Mouse (Mus musculus): ENCODE data around the gene Ddah1. TPM values are rescaled to one million over a fixed set of nuclear protein-coding genes. Genes with fewer than 3 reads are reported as not detected.
"Not testable (repeated sequence)": the region's sequence is repeated elsewhere in the genome, so short reads cannot be mapped to it uniquely, and the experiment has no call there.

Ddah1 gene
- polyA plus RNA-seq, 1 experiment from 2014 or later = 45.1 TPM

GRCm38 (mm10) chr3:145864713-145865233, 106.3 kb downstream of the Ddah1 start:
- no peak for DNase-seq
- TF ChIP-seq EP300 (IDR thresholded peaks at IDR 0.05; ENCODE audit: low read depth) = no peak
- no peak for TF ChIP-seq CTCF (IDR thresholded peaks at IDR 0.05; ENCODE audit: low read depth)
- WGBS (ENCODE audit: insufficient replicate concordance) = 62% methylated on average over 4 of the region's 10 CpGs
- H3K4me3 ChIP-seq (ENCODE audit: low read depth, low read length) = no peak overlapping the region
- H3K36me3 ChIP-seq (replicated peaks; ENCODE audit: insufficient read depth, low read length) = no peaks in the 10 kb centered on the region
- H3K27ac ChIP-seq (ENCODE audit: low read depth) = no peak overlapping the region
- no peak for ATAC-seq
- no peaks in the 10 kb centered on the region for H3K27me3 ChIP-seq (ENCODE audit: insufficient read depth, low read length)
- H3K9me3 ChIP-seq (ENCODE audit: low read length) = no peaks in the 10 kb centered on the region
- no peak overlapping the region for H3K4me2 ChIP-seq (ENCODE audit: low read depth, low read length)
- no peaks in the 10 kb centered on the region for H3K4me1 ChIP-seq (ENCODE audit: insufficient read depth)
- H3K9ac ChIP-seq (replicated peaks) = no peak overlapping the region

- WGBS (ENCODE audit: insufficient replicate concordance) = 87% methylated on average over 9 of the region's 9 CpGs
- no peaks in the 10 kb centered on the region for H3K27me3 ChIP-seq (ENCODE audit: insufficient read depth, low read length)
- no peak overlapping the region for H3K4me3 ChIP-seq (ENCODE audit: low read depth, low read length)
- no peak for DNase-seq
- H3K9me3 ChIP-seq (ENCODE audit: low read length) = no peaks in the 10 kb centered on the region
- no peak for ATAC-seq
- no peaks in the 10 kb centered on the region for H3K36me3 ChIP-seq (replicated peaks; ENCODE audit: insufficient read depth, low read length)
- H3K9ac ChIP-seq (replicated peaks) = no peak overlapping the region
- no peak overlapping the region for H3K27ac ChIP-seq (ENCODE audit: low read depth)
- H3K4me2 ChIP-seq (ENCODE audit: low read depth, low read length) = no peak overlapping the region
- H3K4me1 ChIP-seq (ENCODE audit: insufficient read depth) = no peaks in the 10 kb centered on the region
- TF ChIP-seq EP300 (IDR thresholded peaks at IDR 0.05; ENCODE audit: low read depth) (no peak), CTCF (IDR thresholded peaks at IDR 0.05; ENCODE audit: low read depth) (no peak)
These were observed 114.2 kb downstream of the Ddah1 start for GRCm38 (mm10) chr3:145872680-145873079.

GRCm38 (mm10) chr3:145873271-145873670, 114.8 kb downstream of the Ddah1 start:
- no peak for DNase-seq
- TF ChIP-seq EP300 (IDR thresholded peaks at IDR 0.05; ENCODE audit: low read depth) = no peak
- no peak for TF ChIP-seq CTCF (IDR thresholded peaks at IDR 0.05; ENCODE audit: low read depth)
- Histone ChIP-seq H3K27me3 (ENCODE audit: insufficient read depth, low read length) (no peaks in the 10 kb centered on the region), H3K36me3 (replicated peaks; ENCODE audit: insufficient read depth, low read length) (no peaks in the 10 kb centered on the region), H3K9ac (replicated peaks) (no peak overlapping the region), H3K4me1 (ENCODE audit: insufficient read depth) (no peaks in the 10 kb centered on the region), H3K4me3 (ENCODE audit: low read depth, low read length) (no peak overlapping the region), H3K27ac (ENCODE audit: low read depth) (no peak overlapping the region), H3K4me2 (ENCODE audit: low read depth, low read length) (no peak overlapping the region), H3K9me3 (ENCODE audit: low read length) (no peaks in the 10 kb centered on the region)
- 91% methylated on average over 1 of the region's 1 CpGs for WGBS (ENCODE audit: insufficient replicate concordance)
- ATAC-seq = no peak

- 70% methylated on average over 4 of the region's 4 CpGs for WGBS (ENCODE audit: insufficient replicate concordance)
- Histone ChIP-seq H3K27ac (ENCODE audit: low read depth) (no peak overlapping the region), H3K9ac (replicated peaks) (no peak overlapping the region), H3K36me3 (replicated peaks; ENCODE audit: insufficient read depth, low read length) (no peaks in the 10 kb centered on the region), H3K4me2 (ENCODE audit: low read depth, low read length) (no peak overlapping the region), H3K9me3 (ENCODE audit: low read length) (no peaks in the 10 kb centered on the region), H3K4me1 (ENCODE audit: insufficient read depth) (no peaks in the 10 kb centered on the region), H3K27me3 (ENCODE audit: insufficient read depth, low read length) (no peaks in the 10 kb centered on the region), H3K4me3 (ENCODE audit: low read depth, low read length) (no peak overlapping the region)
- TF ChIP-seq EP300 (IDR thresholded peaks at IDR 0.05; ENCODE audit: low read depth) (no peak), CTCF (IDR thresholded peaks at IDR 0.05; ENCODE audit: low read depth) (no peak)
- ATAC-seq (no peak), DNase-seq (no peak)
These were observed 115.7 kb downstream of the Ddah1 start for GRCm38 (mm10) chr3:145874126-145874525.

- no peak for ATAC-seq
- H3K9ac ChIP-seq (replicated peaks) = no peak overlapping the region
- DNase-seq = no peak
- H3K36me3 ChIP-seq (replicated peaks; ENCODE audit: insufficient read depth, low read length) = no peaks in the 10 kb centered on the region
- H3K4me3 ChIP-seq (ENCODE audit: low read depth, low read length) = no peak overlapping the region
- TF ChIP-seq CTCF (IDR thresholded peaks at IDR 0.05; ENCODE audit: low read depth) (no peak), EP300 (IDR thresholded peaks at IDR 0.05; ENCODE audit: low read depth) (no peak)
- no peaks in the 10 kb centered on the region for H3K9me3 ChIP-seq (ENCODE audit: low read length)
- H3K27ac ChIP-seq (ENCODE audit: low read depth) = no peak overlapping the region
- no peak overlapping the region for H3K4me2 ChIP-seq (ENCODE audit: low read depth, low read length)
- 63% methylated on average over 11 of the region's 11 CpGs for WGBS (ENCODE audit: insufficient replicate concordance)
- no peaks in the 10 kb centered on the region for H3K27me3 ChIP-seq (ENCODE audit: insufficient read depth, low read length)
- no peaks in the 10 kb centered on the region for H3K4me1 ChIP-seq (ENCODE audit: insufficient read depth)
These were observed 117.6 kb downstream of the Ddah1 start for GRCm38 (mm10) chr3:145876120-145876519.

- not testable (repeated sequence) for H3K4me1 ChIP-seq (ENCODE audit: insufficient read depth); H3K9ac ChIP-seq (replicated peaks); H3K4me3 ChIP-seq (ENCODE audit: low read depth, low read length); H3K9me3 ChIP-seq (ENCODE audit: low read length); H3K36me3 ChIP-seq (replicated peaks; ENCODE audit: insufficient read depth, low read length); DNase-seq; H3K27ac ChIP-seq (ENCODE audit: low read depth); H3K27me3 ChIP-seq (ENCODE audit: insufficient read depth, low read length); H3K4me2 ChIP-seq (ENCODE audit: low read depth, low read length); ATAC-seq
- WGBS (ENCODE audit: insufficient replicate concordance) = 86% methylated on average over 12 of the region's 14 CpGs
These were observed 120.4 kb downstream of the Ddah1 start for GRCm38 (mm10) chr3:145878867-145879266.

- Histone ChIP-seq H3K9ac (replicated peaks) (no peak overlapping the region), H3K4me2 (ENCODE audit: low read depth, low read length) (no peak overlapping the region), H3K27ac (ENCODE audit: low read depth) (no peak overlapping the region), H3K4me1 (ENCODE audit: insufficient read depth) (no peaks in the 10 kb centered on the region), H3K4me3 (ENCODE audit: low read depth, low read length) (no peak overlapping the region), H3K36me3 (replicated peaks; ENCODE audit: insufficient read depth, low read length) (no peaks in the 10 kb centered on the region), H3K9me3 (ENCODE audit: low read length) (no peaks in the 10 kb centered on the region), H3K27me3 (ENCODE audit: insufficient read depth, low read length) (no peaks in the 10 kb centered on the region)
- DNase-seq (no peak), ATAC-seq (no peak)
- 71% methylated on average over 1 of the region's 1 CpGs for WGBS (ENCODE audit: insufficient replicate concordance)
- TF ChIP-seq EP300 (IDR thresholded peaks at IDR 0.05; ENCODE audit: low read depth) = no peak
- TF ChIP-seq CTCF (IDR thresholded peaks at IDR 0.05; ENCODE audit: low read depth) = no peak
These were observed 121.9 kb downstream of the Ddah1 start for GRCm38 (mm10) chr3:145880335-145880734.
